Mouse (Mus musculus): ENCODE measurements around the gene Ip6k2. TPM values are rescaled to one million over a fixed set of nuclear protein-coding genes. Genes with fewer than 3 reads are reported as not detected.

Gene Ip6k2
- polyA plus RNA-seq, 1 experiment from 2014 or later: 178 TPM

DNA sequence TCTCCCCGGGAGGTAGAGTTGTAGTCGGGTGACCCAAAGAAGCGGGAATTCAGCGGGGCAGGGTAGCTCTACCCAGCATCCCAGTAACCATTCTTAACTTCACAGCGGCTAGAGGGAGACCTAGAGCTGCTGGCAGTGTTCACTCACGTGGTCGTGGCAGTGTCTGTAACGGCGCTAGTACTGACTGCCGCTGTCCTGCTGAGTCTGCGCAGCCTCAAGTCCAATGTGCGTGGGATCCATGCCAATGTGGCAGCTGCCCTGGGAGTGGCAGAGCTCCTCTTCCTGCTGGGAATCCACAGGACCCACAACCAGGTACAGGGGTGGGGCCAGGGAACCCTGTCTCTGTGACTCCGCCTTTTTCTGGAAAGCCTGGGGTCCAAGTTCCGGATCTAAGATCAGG, 59.4 kb downstream of the Ip6k2 start:
- H3K9ac ChIP-seq (ENCODE audit: low read depth, low read length): no peak overlapping the region
- WGBS: 18% methylated on average over 14 of the region's 14 CpGs
- no peak overlapping the region for H3K4me3 ChIP-seq (ENCODE audit: low read length)
- peaks cover 4% of the 10 kb centered on the region; the same call in 1 of the 2 replicates for H3K4me1 ChIP-seq (ENCODE audit: control insufficient read depth, insufficient read depth, low read depth, low read length)
- H3K27ac ChIP-seq (ENCODE audit: low read depth, low read length): no peak overlapping the region
- peak; percentile 57; the same call in 1 of the 2 replicates for ATAC-seq
- no peak overlapping the region; the same call in 1 of the 2 replicates for H3K4me2 ChIP-seq (ENCODE audit: low read length)
- peaks cover 45% of the 10 kb centered on the region for H3K36me3 ChIP-seq (ENCODE audit: control insufficient read depth, insufficient read depth, low read length)
- no peaks in the 10 kb centered on the region for H3K9me3 ChIP-seq (ENCODE audit: control insufficient read depth, low read length)
- H3K27me3 ChIP-seq (replicated peaks; ENCODE audit: control insufficient read depth, insufficient read depth, low read length): no peaks in the 10 kb centered on the region

GRCm38 (mm10) chr9:108845390-108845789, 61.8 kb downstream of the Ip6k2 start:
- WGBS: 69% methylated on average over 5 of the region's 5 CpGs
- ATAC-seq: no peak
- no peaks in the 10 kb centered on the region for H3K9me3 ChIP-seq (ENCODE audit: control insufficient read depth, low read length)
- no peak overlapping the region for H3K27ac ChIP-seq (ENCODE audit: low read depth, low read length)
- no peak overlapping the region for H3K4me3 ChIP-seq (ENCODE audit: low read length)
- peaks cover 44% of the 10 kb centered on the region for H3K36me3 ChIP-seq (ENCODE audit: control insufficient read depth, insufficient read depth, low read length)
- H3K4me1 ChIP-seq (ENCODE audit: control insufficient read depth, insufficient read depth, low read depth, low read length): peaks cover 4% of the 10 kb centered on the region; the same call in 1 of the 2 replicates
- H3K4me2 ChIP-seq (ENCODE audit: low read length): no peak overlapping the region
- H3K9ac ChIP-seq (ENCODE audit: low read depth, low read length): no peak overlapping the region
- no peaks in the 10 kb centered on the region for H3K27me3 ChIP-seq (replicated peaks; ENCODE audit: control insufficient read depth, insufficient read depth, low read length)

- 89% methylated on average over 4 of the region's 4 CpGs for WGBS
- Histone ChIP-seq H3K9me3 (ENCODE audit: control insufficient read depth, low read length) (no peaks in the 10 kb centered on the region), H3K27me3 (replicated peaks; ENCODE audit: control insufficient read depth, insufficient read depth, low read length) (no peaks in the 10 kb centered on the region), H3K4me3 (ENCODE audit: low read length) (no peak overlapping the region), H3K27ac (ENCODE audit: low read depth, low read length) (no peak overlapping the region), H3K36me3 (ENCODE audit: control insufficient read depth, insufficient read depth, low read length) (peaks cover 32% of the 10 kb centered on the region), H3K4me2 (ENCODE audit: low read length) (no peak overlapping the region), H3K9ac (ENCODE audit: low read depth, low read length) (no peak overlapping the region), H3K4me1 (ENCODE audit: control insufficient read depth, insufficient read depth, low read depth, low read length) (peaks cover 4% of the 10 kb centered on the region; the same call in 1 of the 2 replicates)
- no peak for ATAC-seq
These were observed 63.8 kb downstream of the Ip6k2 start for GRCm38 (mm10) chr9:108847374-108847773.

GRCm38 (mm10) chr9:108848419-108848818, 64.8 kb downstream of the Ip6k2 start:
- Histone ChIP-seq H3K4me2 (ENCODE audit: low read length) (no peak overlapping the region), H3K4me1 (ENCODE audit: control insufficient read depth, insufficient read depth, low read depth, low read length) (peaks cover 3% of the 10 kb centered on the region; the same call in 1 of the 2 replicates), H3K36me3 (ENCODE audit: control insufficient read depth, insufficient read depth, low read length) (peaks cover 32% of the 10 kb centered on the region), H3K9ac (ENCODE audit: low read depth, low read length) (no peak overlapping the region), H3K4me3 (ENCODE audit: low read length) (no peak overlapping the region), H3K9me3 (ENCODE audit: control insufficient read depth, low read length) (no peaks in the 10 kb centered on the region), H3K27ac (ENCODE audit: low read depth, low read length) (no peak overlapping the region), H3K27me3 (replicated peaks; ENCODE audit: control insufficient read depth, insufficient read depth, low read length) (no peaks in the 10 kb centered on the region)
- no peak for ATAC-seq
- 86% methylated on average over 17 of the region's 17 CpGs for WGBS

DNA sequence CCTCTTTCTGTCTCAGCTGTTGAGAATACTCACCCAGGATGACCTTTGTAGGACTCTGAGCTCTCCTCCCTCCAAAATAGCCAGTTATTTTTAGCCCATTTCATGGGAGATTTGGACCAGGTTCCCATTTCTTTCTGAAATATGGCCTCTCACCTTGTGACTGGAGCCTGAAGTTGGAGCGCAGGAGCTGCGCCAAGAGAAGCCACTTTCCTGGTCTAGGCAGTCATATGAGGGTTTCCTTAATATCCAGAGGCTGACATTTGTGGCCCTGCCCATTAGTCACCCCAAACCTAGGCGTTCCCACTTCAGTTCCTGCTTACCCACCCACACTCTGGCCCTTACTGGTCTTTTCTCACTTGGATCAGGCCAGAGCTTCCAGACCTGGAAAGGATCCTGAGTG, 69.4 kb downstream of the Ip6k2 start, which contains the start of gene Slc26a6:
TSS of gene Slc26a6 (plus strand) at position 308 of the 400 bp plus-strand sequence.
- ATAC-seq: no peak
- peaks cover 12% of the 10 kb centered on the region for H3K4me1 ChIP-seq (ENCODE audit: control insufficient read depth, insufficient read depth, low read depth, low read length)
- 91% methylated on average over 3 of the region's 3 CpGs for WGBS
- peak within 1 kb of the TSS; percentile 82 for H3K9ac ChIP-seq (ENCODE audit: low read depth, low read length)
- H3K27ac ChIP-seq (ENCODE audit: low read depth, low read length): peak within 1 kb of the TSS; percentile 84
- peaks cover 17% of the 10 kb centered on the region for H3K36me3 ChIP-seq (ENCODE audit: control insufficient read depth, insufficient read depth, low read length)
- H3K27me3 ChIP-seq (replicated peaks; ENCODE audit: control insufficient read depth, insufficient read depth, low read length): no peaks in the 10 kb centered on the region
- H3K9me3 ChIP-seq (ENCODE audit: control insufficient read depth, low read length): no peaks in the 10 kb centered on the region
- H3K4me3 ChIP-seq (ENCODE audit: low read length): peak within 1 kb of the TSS; percentile 74
- H3K4me2 ChIP-seq (ENCODE audit: low read length): peak within 1 kb of the TSS; percentile 89

GRCm38 (mm10) chr9:108853635-108854240, 70.1 kb downstream of the Ip6k2 start:
- Histone ChIP-seq H3K9ac (ENCODE audit: low read depth, low read length) (peak overlapping the region; percentile 82), H3K27ac (ENCODE audit: low read depth, low read length) (peak overlapping the region; percentile 84), H3K9me3 (ENCODE audit: control insufficient read depth, low read length) (no peaks in the 10 kb centered on the region), H3K4me2 (ENCODE audit: low read length) (peak overlapping the region; percentile 89), H3K4me3 (ENCODE audit: low read length) (peak overlapping the region; percentile 74), H3K4me1 (ENCODE audit: control insufficient read depth, insufficient read depth, low read depth, low read length) (peaks cover 12% of the 10 kb centered on the region), H3K27me3 (replicated peaks; ENCODE audit: control insufficient read depth, insufficient read depth, low read length) (no peaks in the 10 kb centered on the region), H3K36me3 (ENCODE audit: control insufficient read depth, insufficient read depth, low read length) (peaks cover 17% of the 10 kb centered on the region)
- 2% methylated on average over 25 of the region's 25 CpGs for WGBS
- ATAC-seq: peak; percentile 92

GRCm38 (mm10) chr9:108854241-108854696, 70.7 kb downstream of the Ip6k2 start:
- Histone ChIP-seq H3K27me3 (replicated peaks; ENCODE audit: control insufficient read depth, insufficient read depth, low read length) (no peaks in the 10 kb centered on the region), H3K27ac (ENCODE audit: low read depth, low read length) (peak overlapping the region; percentile 84), H3K36me3 (ENCODE audit: control insufficient read depth, insufficient read depth, low read length) (peaks cover 17% of the 10 kb centered on the region), H3K9ac (ENCODE audit: low read depth, low read length) (peak overlapping the region; percentile 82), H3K9me3 (ENCODE audit: control insufficient read depth, low read length) (no peaks in the 10 kb centered on the region), H3K4me3 (ENCODE audit: low read length) (peak overlapping the region; percentile 74), H3K4me1 (ENCODE audit: control insufficient read depth, insufficient read depth, low read depth, low read length) (peaks cover 12% of the 10 kb centered on the region), H3K4me2 (ENCODE audit: low read length) (peak overlapping the region; percentile 89)
- WGBS: under 1% methylated on average over 27 of the region's 28 CpGs
- peak; percentile 85 for ATAC-seq

- Histone ChIP-seq H3K27me3 (replicated peaks; ENCODE audit: control insufficient read depth, insufficient read depth, low read length) (no peaks in the 10 kb centered on the region), H3K9ac (ENCODE audit: low read depth, low read length) (no peak overlapping the region), H3K4me1 (ENCODE audit: control insufficient read depth, insufficient read depth, low read depth, low read length) (peaks cover 12% of the 10 kb centered on the region), H3K4me2 (ENCODE audit: low read length) (peak overlapping the region; percentile 89), H3K27ac (ENCODE audit: low read depth, low read length) (no peak overlapping the region), H3K36me3 (ENCODE audit: control insufficient read depth, insufficient read depth, low read length) (peaks cover 11% of the 10 kb centered on the region; the same call in 1 of the 2 replicates), H3K9me3 (ENCODE audit: control insufficient read depth, low read length) (no peaks in the 10 kb centered on the region), H3K4me3 (ENCODE audit: low read length) (peak overlapping the region; percentile 74; the same call in 1 of the 2 replicates)
- 57% methylated on average over 5 of the region's 5 CpGs for WGBS
- no peak for ATAC-seq
These were observed 71.7 kb downstream of the Ip6k2 start for GRCm38 (mm10) chr9:108855335-108855734.
